Mouse (Mus musculus): ENCODE data around the gene Vmn2r92. TPM values are rescaled to one million over a fixed set of nuclear protein-coding genes. Genes with fewer than 3 reads are reported as not detected.
"Not testable (repeated sequence)": the region's sequence is repeated elsewhere in the genome, so short reads cannot be mapped to it uniquely, and the experiment has no call there.

Vmn2r92 gene
- total RNA-seq (2015) (not detected in 2 replicates), total RNA-seq (2017) (not detected in 2 replicates)

- ATAC-seq (replicated peaks; ENCODE audit: poor library complexity), result not testable (repeated sequence)
Observed at GRCm38 (mm10) chr17:18151587-18151986, at the start of gene Vmn2r92. Gene Vmn2r92, plus strand, starts transcription at chr17:18151887.

GRCm38 (mm10) chr17:18102265-18102664 is 49.4 kb upstream of the Vmn2r92 start:
- ATAC-seq (replicated peaks; ENCODE audit: poor library complexity), result not testable (repeated sequence)

- ATAC-seq (replicated peaks; ENCODE audit: poor library complexity), result not testable (repeated sequence)
Observed at GRCm38 (mm10) chr17:18161194-18161593, 9.5 kb downstream of the Vmn2r92 start.

DNA sequence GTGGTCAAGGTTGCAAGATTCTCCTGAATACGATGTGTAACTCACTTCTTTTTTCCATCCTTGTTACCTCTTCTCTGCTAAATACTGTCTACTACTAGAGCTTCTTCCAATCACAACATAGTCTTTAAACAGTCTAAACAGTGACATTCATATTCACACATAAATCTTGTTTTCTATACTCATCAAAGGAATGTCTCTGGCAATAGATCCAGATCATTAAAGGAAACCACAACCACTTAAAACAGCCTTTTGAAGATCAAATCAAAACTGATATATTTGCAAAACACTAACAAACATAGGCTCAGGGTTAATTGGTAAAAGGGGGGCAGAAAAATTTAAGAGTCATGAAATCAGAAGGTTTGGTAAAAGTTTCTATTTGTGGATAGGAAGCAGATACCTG is 38.0 kb downstream of the Vmn2r92 start:
- no peak for ATAC-seq (replicated peaks; ENCODE audit: poor library complexity)

GRCm38 (mm10) chr17:18221300-18221699 is 69.6 kb downstream of the Vmn2r92 start:
- ATAC-seq (replicated peaks; ENCODE audit: poor library complexity), result no peak

DNA sequence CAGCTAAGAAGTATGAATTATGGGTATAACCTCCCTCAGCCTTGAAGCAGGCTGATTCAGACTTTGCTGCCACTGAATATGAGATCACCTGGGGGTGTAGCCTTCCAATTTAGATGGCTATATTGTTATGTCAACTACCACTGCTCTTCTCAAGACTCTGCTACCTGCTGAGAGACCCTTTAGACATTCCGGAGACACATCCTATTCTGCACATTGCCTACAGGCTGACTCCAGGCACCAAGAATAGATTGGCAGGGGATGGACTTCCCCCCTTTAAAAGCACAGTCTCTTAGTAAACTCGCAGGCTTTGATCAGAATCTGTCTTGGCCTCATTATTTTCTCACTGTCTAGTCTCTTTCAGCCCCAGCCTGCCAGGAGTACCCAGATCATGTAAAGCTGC is 80.3 kb downstream of the Vmn2r92 start:
- ATAC-seq (replicated peaks; ENCODE audit: poor library complexity), result no peak

DNA sequence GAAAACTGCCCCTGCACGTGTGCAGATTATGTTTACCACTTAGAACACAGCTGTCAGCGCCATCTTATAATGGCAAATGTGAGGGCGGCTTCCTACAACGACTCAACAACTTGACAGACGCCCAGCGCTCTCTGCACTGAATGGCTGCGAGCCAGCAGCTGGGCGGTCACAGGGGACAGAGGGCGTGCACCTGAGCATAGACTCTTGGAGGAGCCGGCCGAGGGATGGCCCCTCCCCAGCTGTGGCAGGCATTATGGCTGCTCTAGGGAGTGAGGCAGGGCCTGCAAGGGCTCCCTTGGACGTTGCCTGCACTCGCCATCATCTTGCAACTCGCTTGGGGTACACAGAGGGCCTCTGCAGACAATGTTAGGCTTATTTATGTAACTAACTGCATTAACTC is 85.2 kb downstream of the Vmn2r92 start:
- ATAC-seq (replicated peaks; ENCODE audit: poor library complexity), result no peak

Other genes starting within 250 kb of the Vmn2r92 start
- gene Fpr-rs4, start 130.2 kb upstream of the Vmn2r92 start, total RNA-seq (2015), result not detected in 2 replicates
- not detected in 2 replicates for gene Fpr-rs4, start 130.2 kb upstream of the Vmn2r92 start, total RNA-seq (2017)
- gene Vmn2r124, start 102.5 kb upstream of the Vmn2r92 start, total RNA-seq (2015), result not detected in 2 replicates
- gene Vmn2r124, start 102.5 kb upstream of the Vmn2r92 start, total RNA-seq (2017), result not detected in 2 replicates
- not detected in 2 replicates for gene Vmn2r91, start 66.9 kb upstream of the Vmn2r92 start, total RNA-seq (2015)
- gene Vmn2r91, start 66.9 kb upstream of the Vmn2r92 start, total RNA-seq (2017), result not detected in 2 replicates
- gene Vmn2r94, start 125.9 kb downstream of the Vmn2r92 start, total RNA-seq (2015), result not detected in 2 replicates
- not detected in 2 replicates for gene Vmn2r94, start 125.9 kb downstream of the Vmn2r92 start, total RNA-seq (2017)
- not detected in 2 replicates for gene Vmn2r93, start 146.2 kb downstream of the Vmn2r92 start, total RNA-seq (2015)
- gene Vmn2r93, start 146.2 kb downstream of the Vmn2r92 start, total RNA-seq (2017), result not detected in 2 replicates